Mouse (Mus musculus) layer of hippocampus, postnatal 25 days (tissue): Measurements from ENCODE around the gene Ppia. TPM values are rescaled to one million over a fixed set of nuclear protein-coding genes. Genes with fewer than 3 reads are reported as not detected.
"Not testable (repeated sequence)": the region's sequence is repeated elsewhere in the genome, so short reads cannot be mapped to it uniquely, and the experiment has no call there.

Experiments used
- DNase-seq, 2 experiments: peaks; one replicate each; pipeline ENCODE4 v3.0.0; 2022; ENCODE audit warnings: mixed read lengths in 2 of 2, low spot score in 1 of 2; ENCODE audit errors: extremely low spot score in 1 of 2
- total RNA-seq, 2 experiments: library from RNA; stranded (reverse); gene quantifications; 2 replicates each; pipeline ENCODE4 v1.2.3; 2021

The Ppia gene
- total RNA-seq: 1,000 to 10,000 TPM; 1,673 to 1,893 TPM

- DNase-seq: no peak
Observed at GRCm38 (mm10) chr11:6414751-6415550, at the start of gene Ppia. Ppia (plus strand) TSS chr11:6415443.

DNA sequence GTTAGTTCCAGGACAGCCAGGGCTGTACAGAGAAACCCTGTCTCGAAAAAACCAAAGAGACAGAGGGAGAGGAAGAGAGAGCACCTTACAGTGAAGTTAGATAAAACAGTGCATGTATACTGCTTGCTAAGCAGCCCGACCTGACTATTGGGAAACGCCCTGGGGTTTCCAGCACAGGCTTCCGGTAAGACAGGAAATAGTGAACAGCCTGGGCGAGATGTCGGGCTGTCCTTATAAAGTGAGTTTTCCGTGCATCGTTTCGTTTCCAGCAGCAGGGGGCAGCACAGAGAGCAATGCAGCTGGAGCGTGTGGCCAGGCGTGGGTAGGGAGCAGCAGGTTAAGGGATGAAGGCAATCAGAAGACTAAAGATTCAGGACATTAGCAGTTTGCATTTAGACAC is 49.4 kb upstream of the Ppia start:
- DNase-seq: peak; percentile 25 to 65

GRCm38 (mm10) chr11:6366434-6366833 is 48.8 kb upstream of the Ppia start:
- no peak for DNase-seq

- no peak for DNase-seq
Observed at GRCm38 (mm10) chr11:6367156-6367555, 48.1 kb upstream of the Ppia start.

- DNase-seq: not testable (repeated sequence)
Observed at GRCm38 (mm10) chr11:6367986-6368385, 47.3 kb upstream of the Ppia start.

DNA sequence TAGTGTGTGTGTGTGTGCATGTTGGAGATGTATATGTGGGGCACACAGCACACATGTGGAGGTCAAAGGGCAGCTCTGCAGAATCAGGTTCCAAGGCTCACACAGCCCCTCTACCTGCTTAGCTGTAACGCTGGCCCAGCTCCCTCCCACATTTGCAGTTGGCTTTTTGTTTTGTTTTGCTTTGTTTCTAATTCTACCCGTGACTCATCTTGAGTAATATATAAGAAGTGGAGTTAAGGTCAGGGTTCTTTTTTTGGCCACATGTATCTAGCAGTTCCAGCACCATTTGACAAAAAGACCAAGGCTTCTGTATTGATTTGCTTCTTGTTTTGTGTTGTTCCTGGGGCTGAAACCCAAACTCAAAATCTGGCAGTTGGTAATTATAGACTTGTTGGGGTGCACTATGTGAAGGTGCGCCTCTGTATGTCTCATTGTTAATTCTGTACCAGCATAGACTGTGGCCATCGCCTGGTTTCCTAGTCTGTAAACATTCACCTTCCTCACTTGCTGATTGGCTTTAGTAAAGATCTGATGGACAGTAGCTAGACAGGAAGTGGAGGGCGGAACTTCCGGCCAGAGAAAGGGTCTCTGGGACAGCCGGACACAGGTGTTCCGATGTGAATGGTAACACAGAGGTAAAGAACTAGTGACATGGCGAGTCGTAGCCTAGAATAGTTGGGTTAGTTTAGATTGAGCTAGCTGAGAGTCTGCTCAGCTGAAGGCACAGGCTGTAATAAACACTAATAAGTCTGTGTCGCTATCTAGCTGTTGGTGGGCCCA is 43.7 kb upstream of the Ppia start:
- DNase-seq: no peak

GRCm38 (mm10) chr11:6372784-6373183 is 42.5 kb upstream of the Ppia start:
- no peak for DNase-seq

GRCm38 (mm10) chr11:6380916-6381315 is 34.3 kb upstream of the Ppia start:
- DNase-seq: no peak

GRCm38 (mm10) chr11:6388126-6388725 is 27.0 kb upstream of the Ppia start:
- no peak for DNase-seq

DNA sequence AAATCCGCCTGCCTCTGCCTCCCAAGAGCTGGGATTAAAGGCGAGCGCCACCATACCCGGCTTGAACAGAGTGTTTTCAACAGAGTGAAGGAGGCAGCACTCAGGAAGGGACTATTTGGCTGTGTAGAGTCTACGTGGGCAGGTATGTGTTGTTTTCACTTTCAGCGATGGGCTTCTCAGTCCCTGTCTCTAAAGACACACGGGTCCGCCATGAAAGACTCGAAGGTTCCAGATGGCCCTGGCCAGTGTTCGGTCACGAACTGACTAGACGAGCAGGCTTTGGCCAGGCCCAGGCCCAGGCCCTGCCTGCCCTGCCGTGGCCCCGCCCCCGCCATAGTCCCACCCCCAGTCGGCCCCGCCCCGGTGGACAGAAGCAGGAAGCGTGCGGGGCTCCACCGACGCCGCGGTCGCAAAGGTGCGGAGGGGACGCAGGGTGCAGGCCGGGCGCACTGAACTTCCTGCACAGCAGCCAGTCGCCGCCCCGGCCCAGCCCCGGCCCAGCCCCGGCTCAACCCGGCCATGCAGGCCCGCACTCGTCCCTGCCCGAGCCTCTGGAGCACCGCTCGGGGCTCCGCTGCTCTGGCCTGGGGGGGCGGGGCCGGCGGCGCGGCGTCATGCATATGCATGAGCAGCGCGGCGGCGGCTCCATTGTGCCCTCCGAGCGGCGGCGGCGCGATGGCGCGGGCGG is 26.4 kb upstream of the Ppia start, which contains the start of gene Zmiz2:
Gene Zmiz2, plus strand, starts transcription at position 349 of the 688 bp plus-strand sequence.
- peak; percentile 82 to 96 for DNase-seq

- no peak for DNase-seq
Observed at GRCm38 (mm10) chr11:6389483-6389921, 25.7 kb upstream of the Ppia start.

DNA sequence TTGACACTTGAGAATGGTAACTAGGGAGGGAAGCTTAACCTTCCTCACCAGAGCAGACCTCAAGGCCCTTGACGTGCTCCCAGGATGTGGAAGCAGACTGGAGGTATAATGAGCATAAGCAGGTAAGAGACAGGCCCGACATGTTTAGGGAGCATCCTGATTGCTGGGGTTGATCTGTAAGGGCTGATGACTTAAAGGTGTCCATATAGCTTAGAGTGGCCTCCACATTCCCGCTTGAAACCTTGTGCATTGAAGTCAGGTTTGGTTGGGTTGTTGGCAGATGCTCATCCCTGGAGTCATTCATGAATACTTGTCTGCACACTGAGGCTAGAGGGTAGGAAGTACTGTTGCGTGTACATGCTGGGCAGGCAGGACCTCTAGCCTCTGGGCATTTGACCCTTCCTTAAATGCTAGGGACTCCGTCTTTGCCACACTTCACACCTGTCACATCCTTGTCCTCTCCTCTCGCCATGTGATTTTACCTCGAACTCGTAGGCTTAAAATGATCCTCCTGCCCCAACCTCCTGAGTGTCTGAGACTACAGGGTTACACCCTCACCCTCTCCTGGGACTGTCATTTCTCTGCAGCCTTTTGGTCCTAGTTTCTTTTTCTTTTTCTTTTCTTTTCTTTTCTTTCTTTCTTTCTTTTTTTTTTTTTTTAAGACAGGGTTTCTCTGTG is 24.7 kb upstream of the Ppia start:
- DNase-seq: no peak

GRCm38 (mm10) chr11:6391516-6392276 is 23.5 kb upstream of the Ppia start:
- no peak for DNase-seq

- no peak for DNase-seq
Observed at GRCm38 (mm10) chr11:6392857-6393256, 22.4 kb upstream of the Ppia start.

DNA sequence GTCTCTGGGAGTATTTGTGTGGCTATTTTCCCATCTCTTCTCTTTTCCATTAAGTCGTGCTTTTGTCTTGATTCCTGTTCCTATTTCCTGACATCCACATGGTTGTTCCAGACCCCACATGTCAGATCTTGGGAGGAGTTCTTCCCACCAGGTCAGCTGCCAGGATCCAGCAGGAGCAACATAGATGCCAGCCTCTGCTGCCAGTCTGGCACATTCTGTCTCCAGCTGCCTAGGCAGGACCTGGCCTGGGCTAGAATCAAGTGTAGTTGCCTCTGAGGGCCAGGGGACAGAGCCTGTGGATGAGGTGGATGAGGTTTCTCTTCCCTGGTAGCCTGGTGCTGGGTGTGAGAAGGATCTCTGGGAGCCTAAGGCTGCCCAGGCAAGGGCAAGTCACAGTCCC is 21.4 kb upstream of the Ppia start:
- DNase-seq: no peak

GRCm38 (mm10) chr11:6395565-6395964 is 19.7 kb upstream of the Ppia start:
- DNase-seq: no peak

DNA sequence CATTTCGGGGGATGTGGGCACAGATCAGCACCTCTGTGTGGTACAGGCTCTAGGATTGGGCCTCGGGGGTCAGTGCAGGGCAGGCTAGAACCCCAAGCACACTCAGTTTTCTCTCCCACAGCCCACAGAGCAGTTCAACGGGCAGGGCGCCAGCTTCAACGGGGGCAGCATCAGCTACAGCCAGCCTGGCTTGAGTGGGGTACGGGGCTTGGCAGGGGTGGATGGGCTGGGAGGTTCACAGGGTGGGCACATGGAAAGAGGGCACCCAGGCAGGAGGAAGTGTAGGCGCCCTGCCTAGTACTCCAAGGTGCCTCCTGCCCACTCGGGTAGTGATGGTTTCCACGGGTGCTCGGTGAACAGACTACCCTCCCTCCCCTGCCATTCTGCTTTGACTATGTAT is 17.1 kb upstream of the Ppia start:
- no peak for DNase-seq

DNA sequence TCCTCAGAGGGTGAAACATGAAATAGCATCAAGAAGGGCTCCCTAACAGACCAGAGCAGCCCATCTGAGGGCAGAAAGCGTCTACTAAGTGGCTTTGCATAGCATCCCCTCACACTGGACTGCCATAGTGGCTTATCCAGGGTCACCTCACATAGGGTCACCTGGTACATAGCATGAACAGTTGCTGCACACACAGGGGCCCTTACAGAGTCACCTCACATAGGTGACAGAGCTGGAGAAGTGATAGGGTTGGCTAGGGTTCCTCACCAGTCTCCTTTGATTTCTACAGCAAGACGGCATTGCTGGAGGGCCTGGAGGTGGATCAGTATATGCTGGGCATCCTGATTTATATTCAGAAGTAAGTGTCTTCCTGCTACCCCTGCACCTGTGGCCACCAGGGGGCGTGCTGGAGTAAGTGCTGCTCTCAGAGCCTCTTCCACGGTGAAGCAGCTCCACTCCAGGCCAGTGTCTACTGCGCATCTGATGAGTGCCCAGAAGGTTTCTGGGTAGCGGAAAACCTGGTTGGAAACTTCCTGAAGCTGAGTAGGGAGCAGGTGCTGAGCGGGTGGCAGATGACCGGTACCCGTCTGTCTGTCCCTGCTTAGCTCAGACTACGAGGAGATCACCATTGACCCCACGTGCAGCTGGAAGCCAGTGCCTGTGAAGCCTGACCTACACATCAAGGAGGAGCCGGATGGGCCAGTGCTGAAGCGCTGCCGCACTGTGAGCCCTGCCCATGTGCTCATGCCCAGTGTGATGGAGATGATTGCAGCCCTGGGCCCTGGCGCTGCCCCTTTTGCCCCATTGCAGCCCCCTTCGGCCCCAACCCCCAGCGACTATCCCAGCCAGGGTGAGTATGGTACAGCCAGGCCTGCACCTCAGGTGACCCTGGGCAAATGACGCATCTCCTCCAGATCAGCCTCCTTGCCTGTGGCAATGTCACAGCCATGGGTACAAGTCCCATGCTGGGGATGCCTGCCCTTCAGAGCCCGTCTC is 12.4 kb upstream of the Ppia start:
- DNase-seq: peak in 1 of 2 experiments; percentile 73
